ENCODE assay signal across 16 mouse cellular contexts in genomic region chr14:48482762-48483161, GRCm38 (mm10).
"Had no signal": no experiment of that assay in that cellular context is flagged by ENCODE, and none has a peak within 500 bp of the region (broad histone marks: within the 10 kb centered on the region; RNA-seq: fewer than 3 reads in every experiment).

No protein-coding gene starts in this region.

- H3K9me3 ChIP-seq: neural tube, embryonic 13.5 days; neural tube, embryonic 15.5 days; stomach, embryonic 15.5 days had no signal

- DNase-seq: retina, postnatal 1 day; right cerebral cortex, adult 18-20 months; right cerebral cortex, postnatal 14 days; right cerebral cortex, postnatal 25 days; right cerebral cortex, postnatal 4 days; spleen, adult 18-20 months; thymus, adult 18-20 months; thymus, adult 2 months; thymus, postnatal 14 days; thymus, postnatal 25 days; thymus, postnatal 36 days; thymus, postnatal 4 days had no signal

- H3K4me3 ChIP-seq: neural tube, embryonic 13.5 days; neural tube, embryonic 15.5 days; stomach, embryonic 15.5 days had no signal

- H3K27ac ChIP-seq: neural tube, embryonic 13.5 days; neural tube, embryonic 15.5 days; stomach, embryonic 15.5 days; stomach, postnatal 0 days had no signal

- H3K4me2 ChIP-seq: neural tube, embryonic 13.5 days; neural tube, embryonic 15.5 days; stomach, embryonic 15.5 days had no signal

- H3K4me1 ChIP-seq: neural tube, embryonic 13.5 days; neural tube, embryonic 15.5 days; stomach, embryonic 15.5 days had no signal

- H3K9ac ChIP-seq: neural tube, embryonic 13.5 days; neural tube, embryonic 15.5 days; stomach, embryonic 15.5 days had no signal

- H3K27me3 ChIP-seq: neural tube, embryonic 13.5 days; neural tube, embryonic 15.5 days; stomach, embryonic 15.5 days had no signal
